Mouse (Mus musculus): ENCODE data around the gene Kif20b. TPM values are rescaled to one million over a fixed set of nuclear protein-coding genes. Genes with fewer than 3 reads are reported as not detected.

Kif20b gene
- polyA plus RNA-seq, 1 experiment from 2014 or later = 75.3 TPM

DNA sequence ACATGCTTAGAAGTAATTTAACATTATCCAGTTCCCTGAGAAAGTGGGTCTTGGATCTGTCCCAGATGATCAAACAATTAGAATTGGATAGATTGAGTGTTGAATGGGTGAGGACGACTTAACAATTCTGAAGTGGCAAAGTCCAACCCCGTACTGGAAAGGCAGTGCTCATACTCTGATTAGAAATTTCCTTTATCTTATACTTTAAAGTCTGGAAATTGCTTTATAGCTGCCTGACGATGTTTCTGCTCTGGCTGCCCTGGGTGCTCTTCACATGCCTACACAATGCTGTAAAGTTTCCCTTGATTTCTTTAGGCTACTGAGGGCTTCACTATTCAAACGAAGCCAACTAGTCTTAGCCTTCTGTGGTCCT is 96.0 kb downstream of the Kif20b start:
- DNase-seq (ENCODE audit: low spot score) (no peak), ATAC-seq (replicated peaks; ENCODE audit: insufficient number of reproducible peaks, low FRiP score, low TSS enrichment, low read depth) (no peak)
- Histone ChIP-seq H3K36me3 (replicated peaks; ENCODE audit: control insufficient read depth, insufficient read depth, low read depth, low read length) (no peaks in the 10 kb centered on the region), H3K27ac (replicated peaks; ENCODE audit: low read depth, low read length) (no peak overlapping the region), H3K9me3 (replicated peaks; ENCODE audit: control insufficient read depth, low read length) (no peaks in the 10 kb centered on the region), H3K4me3 (ENCODE audit: low read depth, low read length) (no peak overlapping the region), H3K27me3 (ENCODE audit: control insufficient read depth, insufficient read depth, low read length) (no peaks in the 10 kb centered on the region), H3K4me1 (ENCODE audit: control insufficient read depth, insufficient read depth, low read length) (no peaks in the 10 kb centered on the region), H3K4me2 (ENCODE audit: low read depth, low read length) (no peak overlapping the region), H3K9ac (replicated peaks; ENCODE audit: low read length) (no peak overlapping the region)
- WGBS = 83% methylated on average over 4 of the region's 4 CpGs

MicroRNA genes within 50 kb of the gene (microRNA counts, 519-probe panel; counts per million panel counts)
- microRNA mmu-miR-1950 = not detected

Small RNA genes lying within 50 kb of the gene (microRNA-seq; reads per million reads assigned to microRNA genes)
- not detected for gene Mir1950 (ENCODE audit: borderline number of aligned reads)

Other genes with a start within 250 kb of the Kif20b start
- 1.1 and 1.4 TPM in 2 replicates for gene Slc16a12, start 175.1 kb upstream of the Kif20b start, polyA plus RNA-seq (2014; fragmentation: Nextera tagmentation; extraction: Ambion mirVana)
- 9.7 and 10.9 TPM in 2 replicates for gene Pank1, start 42.9 kb upstream of the Kif20b start, polyA plus RNA-seq (2014; fragmentation: Nextera tagmentation; extraction: Ambion mirVana)